Mouse (Mus musculus) megakaryocyte, embryonic 14.5 days (primary cell): ENCODE data around the gene Atp6v0a1.

Experiments used
- FLI1 ChIP-seq: IDR thresholded peaks from 2 replicates; pipeline ENCODE4 v1.6.1; 2012; ENCODE audit warnings: low read length, inconsistent platforms, mixed read lengths
- GATA1 ChIP-seq: IDR thresholded peaks from 3 replicates; pipeline ENCODE4 v1.6.1; 2012; ENCODE audit warnings: mixed read lengths, low read length, inconsistent platforms, borderline replicate concordance

DNA sequence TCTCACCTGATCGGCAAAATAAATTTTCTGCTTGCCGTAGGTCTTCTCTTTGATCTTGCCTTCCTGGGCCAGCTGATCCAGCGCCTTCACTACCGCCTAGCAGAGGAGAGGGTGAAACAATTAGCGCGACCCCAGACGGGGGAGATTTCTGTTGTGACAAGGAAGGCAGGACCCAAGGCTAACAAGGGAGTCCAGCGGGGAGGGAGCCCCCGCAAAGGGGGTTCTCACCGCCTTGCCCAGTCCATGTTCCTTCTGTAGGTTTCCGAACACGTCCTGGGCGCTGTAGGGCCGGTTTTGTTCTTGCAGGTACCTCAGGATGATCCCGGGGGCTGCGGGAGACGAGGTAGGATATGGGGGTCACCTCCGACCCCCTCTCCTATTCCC is 85.7 kb downstream of the Atp6v0a1 start:
- TF ChIP-seq GATA1 (no peak), FLI1 (no peak)
